Mouse (Mus musculus) lung, postnatal 36 days (tissue): ENCODE measurements at regions not wholly inside any gene's neighbourhood (a gene's known extent, or its start where the extent isn't known, plus 50 kb on each side); places are given as distances from the start of the nearest gene placed in this dataset.

Experiments
- DNase-seq: peaks from one replicate; pipeline ENCODE4 v3.0.0; 2022; ENCODE audit warnings: mixed read lengths

GRCm38 (mm10) chr16:8351424-8351823 lies 73.5 kb downstream of the Tmem114 start:
- DNase-seq: no peak

- DNase-seq: no peak
These were observed 75.8 kb downstream of the Tmem114 start for GRCm38 (mm10) chr16:8349148-8349547.

GRCm38 (mm10) chr16:8348645-8349044 lies 76.3 kb downstream of the Tmem114 start:
- DNase-seq: no peak

GRCm38 (mm10) chr16:8345216-8345615 lies 79.7 kb downstream of the Tmem114 start:
- no peak for DNase-seq

- DNase-seq: no peak
These were observed 91.7 kb downstream of the Tmem114 start for GRCm38 (mm10) chr16:8333081-8333710.

GRCm38 (mm10) chr16:8311996-8312395 lies 112.9 kb downstream of the Tmem114 start:
- no peak for DNase-seq

- DNase-seq: peak; percentile 2
These were observed 118.5 kb downstream of the Tmem114 start for GRCm38 (mm10) chr16:8306389-8306788.
